In the genomic region with DNA sequence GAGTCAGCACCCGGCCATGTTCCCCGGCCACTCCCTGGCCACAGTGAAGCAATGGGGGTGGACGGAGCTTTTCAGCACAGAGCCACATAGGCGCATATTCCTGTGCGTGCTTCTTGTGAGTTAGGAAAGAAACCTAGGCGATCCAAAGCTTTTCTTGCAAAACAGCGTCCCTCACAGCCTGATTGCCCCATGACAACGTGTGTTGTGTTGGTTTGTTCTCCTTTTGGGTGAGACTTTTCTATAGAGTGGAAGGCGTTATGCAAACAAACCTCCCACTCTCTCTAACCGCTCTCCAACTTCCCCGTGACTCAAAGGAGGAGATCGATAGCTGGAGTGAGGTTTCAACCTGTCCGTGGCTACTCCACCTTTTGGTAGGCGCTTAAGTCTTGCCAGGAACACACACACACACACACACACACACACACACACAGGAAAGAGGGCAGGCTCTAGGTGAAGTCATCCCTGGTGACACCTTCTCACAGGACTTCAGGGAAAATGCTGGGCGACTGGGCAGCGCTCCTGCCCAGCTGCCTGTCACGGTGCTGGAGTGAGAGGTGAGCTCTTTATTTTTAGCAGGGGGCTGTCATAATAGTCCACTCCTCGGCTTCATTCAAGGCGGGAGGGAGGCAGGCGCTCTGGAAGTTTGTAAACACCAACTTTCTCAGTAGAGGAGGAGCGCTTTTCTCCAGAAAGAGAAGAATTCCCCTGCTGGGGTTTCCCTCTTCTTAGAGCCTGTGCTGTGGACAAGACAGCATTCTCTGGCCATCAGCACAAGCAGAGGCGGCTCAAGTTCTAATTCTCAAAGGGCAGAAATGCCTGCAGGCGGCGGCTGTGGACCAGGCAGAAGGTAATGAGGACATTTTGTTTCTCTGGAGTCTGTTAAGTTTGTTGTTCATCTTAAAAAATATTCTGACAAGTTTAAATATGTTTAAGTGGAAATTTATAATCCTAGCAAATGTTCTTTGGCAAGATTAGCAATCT, we compare ENCODE assay signal across 7 mouse cellular contexts. TPM values are rescaled to one million over a fixed set of nuclear protein-coding genes. Genes with fewer than 3 reads are reported as not detected.
DNase-seq lines count a peak whose midpoint lies in the region.

No protein-coding gene starts in this region.

- intact Hi-C loops in gastrocnemius, postnatal 14 days (cut with DNase I; ENCODE audit: low total_unique reads) = no loop called here

- DNase-seq in CD4-positive helper T cell, adult 2 months (ENCODE audit: low read depth, low spot score) = peak; percentile 23
- peak; percentile 26 for DNase-seq in Muller cell, postnatal 12 days (ENCODE audit: inconsistent ontology term)
- peak; percentile 43 for DNase-seq in gastrocnemius, postnatal 14 days
- peak; percentile 69 for DNase-seq in kidney, adult 9 months
- peak; percentile 39 for DNase-seq in lung, postnatal 14 days
- no peak for DNase-seq in thymus, postnatal 36 days
- no peak for DNase-seq in ovary, postnatal 10 days (ENCODE audit: low spot score)

RNA-seq across cellular contexts. Expression of a gene that starts 43.5 kb away (rescaled TPM):
- 10 to 100 TPM; 23.8 to 24.7 TPM for total RNA-seq in gastrocnemius, postnatal 14 days (2021)

Comparison
In these comparisons a context has a peak if more than half of its experiments do, and no peak if none do; other contexts are left out.
1. DNase-seq: peak in CD4-positive helper T cell, adult 2 months (single experiment), Muller cell, postnatal 12 days (single experiment), gastrocnemius, postnatal 14 days (single experiment), kidney, adult 9 months (single experiment) and lung, postnatal 14 days (single experiment); none in thymus, postnatal 36 days (0 of 2) and ovary, postnatal 10 days (single experiment).